Mouse (Mus musculus) myocyte (in vitro differentiated cells): ENCODE results near the gene Clic1. TPM values are rescaled to one million over a fixed set of nuclear protein-coding genes. Genes with fewer than 3 reads are reported as not detected.
A peak's percentile ranks its signal among the peaks of the same experiment; 100 is the strongest.

Experiments used
- H3K27me3 ChIP-seq: one replicate; pipeline ENCODE4 v1.6.1; 2011; ENCODE audit not compliant: control insufficient read depth, insufficient read depth, insufficient read length
- H3K36me3 ChIP-seq: one replicate; pipeline ENCODE4 v1.6.1; 2011; ENCODE audit not compliant: control insufficient read depth, insufficient read depth
- H3K4me2 ChIP-seq: one replicate; pipeline ENCODE4 v1.6.1; 2011; ENCODE audit warnings: low read depth, control low read depth
- H3K4me3 ChIP-seq: one replicate; pipeline ENCODE4 v1.5.1; 2011; ENCODE audit warnings: mild to moderate bottlenecking, control low read depth, moderate library complexity
- H3K79me2 ChIP-seq: one replicate; pipeline ENCODE4 v1.6.1; 2011; ENCODE audit not compliant: control insufficient read depth, insufficient read depth
- H3ac ChIP-seq: one replicate; pipeline ENCODE4 v1.6.1; 2011; ENCODE audit not compliant: control insufficient read depth, insufficient read length
- CEBPB ChIP-seq: IDR thresholded peaks from 2 replicates; pipeline ENCODE4 v1.6.1; 2011; ENCODE audit warnings: mild to moderate bottlenecking, moderate library complexity; ENCODE audit not compliant: poor library complexity, insufficient read depth, severe bottlenecking
- E2F4 ChIP-seq: IDR thresholded peaks from one replicate; pipeline ENCODE4 v1.6.1; 2011; ENCODE audit warnings: mild to moderate bottlenecking, control low read depth, moderate library complexity; ENCODE audit not compliant: insufficient read depth
- MAX ChIP-seq: IDR thresholded peaks from one replicate; pipeline ENCODE4 v1.6.1; 2011; ENCODE audit warnings: low read depth, mild to moderate bottlenecking, control low read depth
- MYOD1 ChIP-seq, 3 experiments: IDR thresholded peaks; one replicate each; pipeline ENCODE4 v1.6.1; 2011; ENCODE audit warnings: control low read depth in 2 of 3, low read depth in 2 of 3, mild to moderate bottlenecking in 2 of 3, moderate library complexity in 1 of 3; ENCODE audit not compliant: insufficient read length in 2 of 3, control insufficient read depth in 1 of 3
- MYOG ChIP-seq, 3 experiments: IDR thresholded peaks; one replicate each; pipeline ENCODE4 v1.6.1; 2011; ENCODE audit warnings: control low read depth in 2 of 3, low read depth in 2 of 3, mild to moderate bottlenecking in 2 of 3; ENCODE audit not compliant: insufficient read length in 2 of 3, control insufficient read depth in 1 of 3, insufficient read depth in 1 of 3
- POLR2A ChIP-seq: IDR thresholded peaks from one replicate; pipeline ENCODE4 v1.6.1; 2011; ENCODE audit warnings: low read depth, mild to moderate bottlenecking, control low read depth, moderate library complexity; ENCODE audit not compliant: insufficient read length
- POLR2AphosphoS2 ChIP-seq: IDR thresholded peaks from one replicate; pipeline ENCODE4 v1.6.1; 2011; ENCODE audit warnings: low read depth, control low read depth; ENCODE audit not compliant: insufficient read length
- REST ChIP-seq: IDR thresholded peaks from one replicate; pipeline ENCODE4 v1.6.1; 2011; ENCODE audit warnings: mild to moderate bottlenecking, control low read depth, moderate library complexity; ENCODE audit not compliant: insufficient read depth, insufficient read length
- SRF ChIP-seq: IDR thresholded peaks from one replicate; pipeline ENCODE4 v1.6.1; 2011; ENCODE audit warnings: low read depth; ENCODE audit not compliant: control insufficient read depth, insufficient read length
- TCF12 ChIP-seq: IDR thresholded peaks from one replicate; pipeline ENCODE4 v1.6.1; 2011; ENCODE audit warnings: mild to moderate bottlenecking, control low read depth; ENCODE audit not compliant: poor library complexity, insufficient read depth, severe bottlenecking
- TCF3 ChIP-seq: IDR thresholded peaks from one replicate; pipeline ENCODE4 v1.6.1; 2011; ENCODE audit warnings: low read depth, control low read depth; ENCODE audit not compliant: insufficient read length
- USF1 ChIP-seq: IDR thresholded peaks from one replicate; pipeline ENCODE4 v1.6.1; 2011; ENCODE audit warnings: low read depth, mild to moderate bottlenecking, control low read depth, moderate library complexity
- polyA plus RNA-seq: library from polyadenylated mRNA; unstranded; fragments of >200 nt; fragmentation: generic; extraction: Trizol; gene quantifications from one replicate; pipeline ENCODE4 v1.2.1, GENCODE M21; 2012; ENCODE audit warnings: missing spikeins

The Clic1 gene
- polyA plus RNA-seq, 1 experiment: 412 TPM

DNA sequence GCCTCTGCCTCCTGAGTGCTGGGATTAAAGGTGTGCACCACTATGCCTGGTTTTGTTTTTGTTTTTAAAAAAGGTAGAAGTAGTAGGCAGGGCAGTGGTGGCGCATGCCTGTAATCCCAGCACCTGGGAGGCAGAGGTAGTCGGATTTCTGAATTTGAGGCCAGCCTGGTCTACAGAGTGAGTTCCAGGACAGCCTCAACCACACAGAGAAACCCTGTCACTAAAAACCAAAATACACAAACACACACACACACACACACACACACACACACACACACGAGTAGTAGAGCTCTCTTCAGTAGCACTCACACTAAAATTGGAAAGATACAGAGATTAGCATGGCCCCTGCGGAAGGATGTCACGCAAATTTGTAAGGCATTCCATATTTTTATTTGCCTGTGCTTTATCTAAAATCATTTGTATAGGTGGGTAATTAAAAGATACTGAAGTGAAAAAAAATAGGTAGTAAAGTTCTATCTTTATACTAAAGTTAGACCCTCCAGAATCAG lies 780 bp upstream of the Clic1 start:
- TF ChIP-seq REST (no peak), MYOD1 (IDR thresholded peaks at IDR 0.05; ENCODE audit: control insufficient read depth in 1 of 3, insufficient read length in 2 of 3, low read depth in 2 of 3) (no peak), USF1 (no peak), POLR2AphosphoS2 (no peak), MAX (no peak), MYOG (IDR thresholded peaks at IDR 0.05; ENCODE audit: control insufficient read depth in 1 of 3, insufficient read depth in 1 of 3, insufficient read length in 2 of 3, low read depth in 2 of 3) (no peak), TCF3 (no peak), TCF12 (no peak), E2F4 (no peak), SRF (no peak), POLR2A (no peak), CEBPB (no peak)
- H3K27me3 ChIP-seq: no peaks in the 10 kb centered on the region
- H3K4me2 ChIP-seq: peak overlapping the region; percentile 53
- peaks cover 40% of the 10 kb centered on the region for H3K79me2 ChIP-seq
- H3K4me3 ChIP-seq: peak overlapping the region; percentile 96
- H3K36me3 ChIP-seq: peaks cover 19% of the 10 kb centered on the region
- H3ac ChIP-seq: no peak overlapping the region

DNA sequence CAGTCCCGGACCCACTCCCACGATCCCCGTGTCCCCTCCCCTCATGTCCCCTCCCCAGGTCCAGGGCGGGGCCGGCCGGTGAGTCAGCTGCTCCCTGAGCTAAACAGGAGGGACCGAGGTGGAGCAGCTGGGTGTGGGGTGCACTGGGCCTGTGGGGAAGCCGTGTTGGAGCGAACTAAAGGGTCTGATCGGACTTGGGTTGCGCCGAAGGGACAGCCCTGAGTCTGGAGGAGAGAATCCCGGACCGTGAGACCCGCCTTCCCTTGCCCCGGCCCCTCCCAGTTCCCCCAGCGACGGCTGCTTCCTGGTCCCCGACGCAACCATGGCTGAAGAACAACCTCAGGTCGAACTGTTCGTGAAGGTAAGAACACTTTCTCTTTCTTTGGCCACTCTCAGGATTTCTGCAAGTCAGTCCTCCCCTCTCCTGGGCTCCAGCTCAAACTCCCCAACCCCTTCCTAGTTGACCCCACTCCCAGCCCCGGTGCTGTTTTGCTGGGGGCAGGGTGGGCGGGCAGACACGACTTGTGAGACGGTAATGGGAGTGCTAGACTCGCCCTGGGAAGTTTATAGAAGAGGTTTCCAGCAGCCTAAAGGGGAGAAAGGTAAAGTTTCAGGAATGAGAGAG lies 472 bp downstream of the Clic1 start:
- peak overlapping the region; percentile 86 for H3K4me2 ChIP-seq
- H3K4me3 ChIP-seq: peak overlapping the region; percentile 96
- H3K79me2 ChIP-seq: peaks cover 47% of the 10 kb centered on the region
- peak overlapping the region; percentile 1 for H3ac ChIP-seq
- H3K36me3 ChIP-seq: peaks cover 28% of the 10 kb centered on the region
- no peaks in the 10 kb centered on the region for H3K27me3 ChIP-seq
- TF ChIP-seq USF1 (no peak), POLR2AphosphoS2 (peak; percentile 89), SRF (no peak), POLR2A (peak; percentile 88), MAX (no peak), MYOG (IDR thresholded peaks at IDR 0.05; ENCODE audit: control insufficient read depth in 1 of 3, insufficient read depth in 1 of 3, insufficient read length in 2 of 3, low read depth in 2 of 3) (peak in 2 of 3 experiments; percentile 40 to 68), MYOD1 (IDR thresholded peaks at IDR 0.05; ENCODE audit: control insufficient read depth in 1 of 3, insufficient read length in 2 of 3, low read depth in 2 of 3) (peak in 2 of 3 experiments; percentile 25 to 63), CEBPB (no peak), E2F4 (no peak), REST (no peak), TCF12 (no peak), TCF3 (no peak)

DNA sequence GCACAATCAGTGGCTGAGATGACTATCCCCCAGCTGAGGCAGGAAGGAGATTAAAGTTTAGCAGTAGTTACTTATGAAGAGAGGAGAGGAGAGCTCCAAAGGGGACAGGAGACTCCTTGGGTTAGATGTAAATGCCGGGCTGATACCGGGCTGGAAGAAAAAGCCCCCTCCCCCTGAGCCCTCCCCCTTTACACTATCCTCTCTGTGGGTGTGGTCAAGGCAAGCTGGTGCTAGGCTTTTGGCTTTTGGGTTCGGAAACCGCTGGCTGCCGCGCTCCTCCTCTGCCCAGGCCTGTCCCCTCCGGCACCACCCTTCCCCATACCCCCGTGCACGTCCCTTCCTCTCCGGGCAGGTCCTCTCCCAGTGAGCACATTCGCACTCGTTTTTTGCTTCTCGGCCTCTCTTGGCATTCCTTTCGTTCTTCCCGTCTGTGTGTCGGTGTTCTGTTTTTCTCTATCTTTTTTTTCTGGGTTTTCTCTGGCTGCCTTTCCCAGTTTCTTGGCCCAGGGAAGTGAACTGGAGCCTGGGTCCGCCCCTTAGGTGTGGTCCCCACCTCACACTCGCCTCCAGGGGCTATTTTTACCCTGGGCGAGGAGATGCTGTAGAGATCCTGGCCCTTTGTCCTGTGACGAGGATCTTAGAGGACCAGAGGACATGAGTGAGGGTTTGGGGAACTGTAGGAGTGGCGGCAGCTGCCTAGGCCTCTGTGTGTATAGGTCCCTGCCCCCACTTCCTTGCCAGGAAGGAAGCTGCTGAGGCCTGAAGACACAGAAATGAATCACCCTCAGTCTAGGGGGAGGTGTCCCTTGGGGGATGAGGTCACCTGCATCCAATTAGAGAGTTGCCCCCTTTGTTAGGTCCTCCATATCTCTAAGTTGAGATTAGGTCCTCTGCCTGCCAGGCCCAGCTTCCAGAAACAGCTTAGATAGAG lies 1.7 kb downstream of the Clic1 start:
- Histone ChIP-seq H3K4me3 (peak overlapping the region; percentile 96), H3K4me2 (peak overlapping the region; percentile 86), H3K36me3 (peaks cover 37% of the 10 kb centered on the region), H3ac (peak overlapping the region; percentile 1), H3K27me3 (no peaks in the 10 kb centered on the region), H3K79me2 (peaks cover 47% of the 10 kb centered on the region)
- TF ChIP-seq MYOD1 (IDR thresholded peaks at IDR 0.05; ENCODE audit: control insufficient read depth in 1 of 3, insufficient read length in 2 of 3, low read depth in 2 of 3): peak; percentile 12 to 70 (median 40)
- peak; percentile 65 for TF ChIP-seq POLR2A
- no peak for TF ChIP-seq SRF
- TF ChIP-seq TCF3: no peak
- TF ChIP-seq USF1: no peak
- no peak for TF ChIP-seq MAX
- no peak for TF ChIP-seq TCF12
- TF ChIP-seq REST: no peak
- TF ChIP-seq CEBPB: no peak
- no peak for TF ChIP-seq E2F4
- peak; percentile 77 for TF ChIP-seq POLR2AphosphoS2
- peak in 1 of 3 experiments; percentile 60 for TF ChIP-seq MYOG (IDR thresholded peaks at IDR 0.05; ENCODE audit: control insufficient read depth in 1 of 3, insufficient read depth in 1 of 3, insufficient read length in 2 of 3, low read depth in 2 of 3)

DNA sequence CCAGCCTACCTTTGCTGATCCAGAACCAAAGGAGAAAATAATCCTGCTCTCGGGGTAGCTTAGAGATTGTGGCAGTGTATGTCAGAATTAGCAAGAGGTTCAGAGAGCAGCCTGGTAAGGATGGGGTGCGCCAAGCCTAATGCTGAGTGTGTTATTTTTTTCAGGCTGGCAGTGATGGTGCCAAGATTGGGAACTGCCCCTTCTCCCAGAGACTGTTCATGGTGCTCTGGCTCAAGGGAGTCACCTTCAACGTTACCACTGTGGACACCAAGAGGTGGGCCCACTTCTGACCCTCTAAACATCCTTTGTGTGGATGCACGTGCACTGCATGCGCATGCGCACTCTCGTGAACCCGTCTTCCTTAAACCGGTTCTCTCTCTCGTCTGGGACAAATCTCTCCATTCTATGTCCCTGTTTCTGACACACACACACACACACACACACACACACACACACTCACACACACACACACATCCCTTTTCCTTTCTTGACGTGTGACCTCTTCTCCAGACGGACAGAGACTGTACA lies 2.6 kb downstream of the Clic1 start:
- Histone ChIP-seq H3K4me2 (peak overlapping the region; percentile 86), H3ac (peak overlapping the region; percentile 1), H3K27me3 (no peaks in the 10 kb centered on the region), H3K4me3 (peak overlapping the region; percentile 96), H3K36me3 (peaks cover 37% of the 10 kb centered on the region), H3K79me2 (peaks cover 47% of the 10 kb centered on the region)
- TF ChIP-seq CEBPB (no peak), REST (no peak), USF1 (no peak), POLR2AphosphoS2 (no peak), TCF3 (no peak), MYOG (IDR thresholded peaks at IDR 0.05; ENCODE audit: control insufficient read depth in 1 of 3, insufficient read depth in 1 of 3, insufficient read length in 2 of 3, low read depth in 2 of 3) (no peak), MYOD1 (IDR thresholded peaks at IDR 0.05; ENCODE audit: control insufficient read depth in 1 of 3, insufficient read length in 2 of 3, low read depth in 2 of 3) (no peak), TCF12 (no peak), E2F4 (no peak), POLR2A (no peak), SRF (no peak), MAX (no peak)
